Mouse (Mus musculus): ENCODE measurements at regions not wholly inside any gene's neighbourhood (a gene's known extent, or its start where the extent isn't known, plus 50 kb on each side); places are given as distances from the start of the nearest gene placed in this dataset.
A peak's percentile ranks its signal among the peaks of the same experiment; 100 is the strongest.

DNA sequence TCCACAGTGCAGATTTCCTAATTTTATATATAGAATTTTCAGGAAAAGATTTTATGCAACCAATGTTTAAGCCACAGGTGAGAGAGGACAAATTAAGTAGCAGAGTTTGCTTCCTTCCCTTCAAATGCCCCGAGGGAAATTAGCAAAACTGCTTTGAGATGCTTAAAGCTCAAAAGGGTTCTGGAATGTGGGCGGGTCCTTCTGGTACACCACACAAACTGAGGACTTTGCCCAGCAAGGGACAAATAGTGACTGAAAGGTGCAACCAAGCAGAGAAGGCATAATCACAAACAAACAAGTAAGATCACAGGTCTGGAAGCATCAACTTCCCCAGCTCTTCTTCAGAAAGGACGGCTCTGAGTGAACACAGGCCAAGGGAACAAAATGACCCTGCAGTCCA, 476.4 kb upstream of the Adamts5 start:
- no peak for DNase-seq (ENCODE audit: low spot score in 2 of 2)

DNA sequence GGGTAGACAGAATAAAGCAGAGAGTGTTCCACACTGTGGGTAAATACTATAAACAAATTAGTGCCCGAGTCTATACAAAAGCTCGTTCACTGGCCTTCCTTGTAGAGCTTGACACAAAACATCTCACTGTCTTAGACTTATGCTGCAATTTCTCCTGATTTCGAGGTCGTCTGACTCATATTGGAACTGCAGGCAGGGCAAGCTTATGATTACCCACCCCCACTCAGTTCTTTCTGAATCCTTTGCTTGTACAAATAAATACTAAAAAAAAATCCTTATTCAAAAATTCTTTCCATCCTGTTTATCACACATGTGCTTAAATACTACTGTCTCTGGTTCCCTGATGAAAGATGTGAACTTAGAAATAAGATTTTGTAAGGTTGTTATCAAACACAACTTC, 470.0 kb upstream of the Adamts5 start:
- DNase-seq (ENCODE audit: low spot score in 2 of 2) = no peak

DNA sequence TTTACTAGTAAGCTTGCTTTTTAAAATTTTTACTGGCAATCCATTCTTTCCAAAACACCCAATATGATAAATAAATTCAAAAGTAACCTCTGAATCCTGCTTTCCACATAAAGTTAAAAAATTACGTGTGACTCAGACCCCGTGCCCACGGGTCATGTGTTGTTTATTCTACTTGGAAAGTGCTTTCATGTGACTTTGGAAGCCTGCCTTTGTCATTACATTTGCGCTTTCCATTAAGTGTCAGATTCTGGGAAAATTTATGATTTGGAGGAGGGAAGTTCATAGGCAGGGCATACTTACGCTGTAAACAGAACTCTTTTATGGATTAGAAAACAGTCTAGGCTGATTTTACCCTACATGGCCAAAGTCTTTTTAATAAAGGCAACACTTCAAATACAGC, 466.8 kb upstream of the Adamts5 start:
- no peak for DNase-seq (ENCODE audit: low spot score in 2 of 2)

DNA sequence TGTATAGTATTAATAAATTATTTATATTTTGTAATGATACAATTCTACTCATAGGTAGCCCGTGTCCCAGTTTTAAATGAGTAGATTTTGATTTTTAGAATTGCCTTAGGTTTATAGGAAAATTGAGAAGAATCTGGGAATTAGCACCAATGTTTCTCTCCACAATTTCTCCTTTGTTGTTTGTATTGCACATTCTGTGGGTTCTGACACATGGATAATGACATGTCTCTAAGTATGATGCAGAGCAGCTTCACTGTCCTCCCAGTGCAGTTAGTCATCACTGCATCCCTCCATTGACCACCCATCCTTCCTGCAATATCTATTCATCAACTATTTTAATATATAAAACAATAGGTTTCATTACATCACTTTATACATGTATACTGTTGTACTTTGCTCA, 464.6 kb upstream of the Adamts5 start:
- no peak for DNase-seq (ENCODE audit: low spot score in 2 of 2)

DNA sequence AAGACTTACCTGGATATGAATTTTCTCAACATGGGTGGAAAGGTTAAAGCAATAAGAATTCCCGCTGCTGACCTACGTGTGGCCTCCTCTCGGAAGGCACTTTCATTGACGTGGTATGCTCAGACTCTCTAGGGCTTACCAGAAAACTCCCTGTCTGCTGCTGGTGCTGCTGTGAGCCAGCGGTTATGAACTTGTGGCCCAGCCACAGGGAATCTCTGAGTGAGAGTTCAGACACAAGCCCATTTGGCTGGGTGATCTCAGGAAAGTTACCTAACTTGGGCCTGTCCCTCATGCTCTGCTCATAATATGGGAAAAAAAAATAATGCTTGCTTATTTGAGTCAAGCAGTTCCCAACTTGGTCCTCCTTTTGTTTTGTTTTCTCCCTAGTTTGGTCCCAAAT, 459.5 kb upstream of the Adamts5 start:
- DNase-seq (ENCODE audit: low spot score in 2 of 2) = no peak

DNA sequence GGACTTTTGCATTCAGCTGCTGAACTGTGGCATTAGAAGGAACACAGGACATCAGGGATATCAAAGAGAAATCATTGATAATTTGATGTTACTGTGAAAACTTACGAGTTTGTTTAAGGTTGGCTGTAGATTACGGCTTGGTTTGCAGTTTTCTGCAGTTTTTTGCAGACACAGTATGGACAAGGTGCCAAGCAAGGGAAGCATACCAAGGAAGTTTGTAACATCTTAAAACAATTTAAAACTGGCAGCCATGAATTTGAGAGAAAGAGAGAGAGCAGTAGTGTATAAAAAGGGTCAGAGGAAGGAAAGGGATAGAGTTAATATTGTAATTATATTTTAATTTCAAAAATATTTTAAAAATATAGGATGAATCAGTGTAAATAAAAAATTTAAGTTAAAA, 453.4 kb upstream of the Adamts5 start:
- no peak for DNase-seq (ENCODE audit: low spot score in 2 of 2)

DNA sequence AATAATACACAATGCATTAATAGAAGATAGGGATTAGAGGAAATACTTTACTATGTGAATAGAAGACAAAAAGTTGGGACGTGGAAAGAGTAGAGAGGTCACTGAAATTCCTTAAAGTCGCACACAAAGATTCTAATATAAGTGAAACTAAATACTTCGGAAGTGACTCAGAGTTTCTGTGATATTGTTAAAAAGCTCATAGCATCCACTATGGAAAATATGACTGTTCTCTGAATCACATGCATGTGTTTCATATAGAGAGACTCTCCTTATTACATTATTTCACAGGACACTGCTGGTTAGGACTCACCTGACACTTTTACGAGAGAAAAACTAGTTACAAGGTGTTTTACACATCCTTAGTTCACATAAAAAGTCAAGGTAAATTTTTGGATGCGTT, 446.1 kb upstream of the Adamts5 start:
- no peak for DNase-seq (ENCODE audit: low spot score in 2 of 2)

DNA sequence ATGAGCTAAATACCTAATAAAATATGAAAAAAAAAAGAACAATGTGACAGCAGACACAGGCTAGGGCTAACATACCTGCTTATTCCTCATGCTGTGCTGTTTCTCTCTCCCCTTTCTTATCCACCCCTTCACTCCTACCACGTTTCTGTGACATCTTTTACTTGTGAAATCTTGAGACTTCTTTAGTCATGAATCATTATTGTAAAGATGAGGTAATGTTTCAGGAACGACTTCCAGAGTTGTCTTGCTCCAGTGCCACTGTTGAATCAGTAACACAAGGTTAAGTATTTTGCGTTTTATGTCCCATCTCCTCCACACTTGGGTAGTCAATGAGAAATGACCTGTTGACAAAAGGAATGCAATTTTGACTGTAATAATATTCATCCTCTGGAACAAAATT, 445.3 kb upstream of the Adamts5 start:
- no peak for DNase-seq (ENCODE audit: low spot score in 2 of 2)

DNA sequence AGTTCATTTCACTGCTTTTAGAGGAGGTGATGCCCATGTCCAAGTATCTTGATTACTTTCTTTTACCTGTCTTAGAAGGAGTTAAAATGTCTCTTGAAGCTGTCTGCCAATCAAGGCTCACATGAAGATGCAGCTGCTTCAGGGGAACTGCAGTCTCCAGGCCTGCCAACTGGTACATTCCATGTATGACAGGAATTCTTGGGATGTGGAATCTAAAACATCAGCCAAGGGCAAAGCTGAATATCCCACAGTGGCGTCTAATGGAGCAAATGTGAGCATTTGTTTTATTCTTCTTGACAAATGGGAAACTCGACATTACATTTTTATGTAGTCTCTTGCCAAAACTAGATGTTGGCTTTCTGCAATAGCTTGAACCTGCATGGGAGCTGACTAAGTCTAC, 438.7 kb upstream of the Adamts5 start:
- DNase-seq (ENCODE audit: low spot score in 2 of 2) = no peak

DNA sequence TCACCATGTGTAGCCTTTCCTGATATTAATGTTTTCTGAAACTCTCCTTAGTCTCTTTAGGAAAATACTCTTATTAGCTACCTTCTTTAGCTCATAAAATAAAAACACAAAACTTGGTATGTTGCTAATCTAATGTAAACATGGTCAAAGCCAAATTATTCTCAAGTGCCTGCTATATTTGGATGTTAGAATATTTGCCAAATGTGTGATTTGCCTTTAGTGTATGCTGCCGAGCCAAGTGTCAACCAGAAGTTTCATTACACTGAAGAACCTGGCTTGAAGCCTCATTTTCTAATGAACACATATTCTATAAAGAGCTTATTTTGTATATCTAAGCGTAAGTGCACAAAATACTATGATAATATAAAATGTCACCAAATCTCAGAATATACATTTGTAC, 423.8 kb upstream of the Adamts5 start:
- no peak for DNase-seq (ENCODE audit: low spot score in 2 of 2)

DNA sequence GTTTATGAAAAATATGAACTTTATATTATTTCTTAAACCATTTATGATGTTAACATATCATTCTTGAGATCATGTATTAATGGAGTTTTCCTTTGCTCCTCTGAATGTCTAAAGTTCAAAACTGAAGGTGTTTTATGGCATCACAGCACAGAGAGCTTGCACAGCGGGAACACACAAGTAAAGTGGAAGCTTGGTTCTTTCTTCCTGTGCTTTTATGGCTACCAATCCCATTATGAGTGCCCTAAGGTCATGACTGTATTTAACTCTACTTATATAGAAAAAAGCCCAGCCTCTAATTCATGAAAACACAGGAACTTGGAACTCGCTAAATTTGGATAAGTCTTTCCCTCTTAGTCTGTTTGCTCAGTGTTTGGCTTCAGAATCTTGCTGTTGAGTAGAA, 417.3 kb upstream of the Adamts5 start:
- no peak for DNase-seq (ENCODE audit: low spot score in 2 of 2)

DNA sequence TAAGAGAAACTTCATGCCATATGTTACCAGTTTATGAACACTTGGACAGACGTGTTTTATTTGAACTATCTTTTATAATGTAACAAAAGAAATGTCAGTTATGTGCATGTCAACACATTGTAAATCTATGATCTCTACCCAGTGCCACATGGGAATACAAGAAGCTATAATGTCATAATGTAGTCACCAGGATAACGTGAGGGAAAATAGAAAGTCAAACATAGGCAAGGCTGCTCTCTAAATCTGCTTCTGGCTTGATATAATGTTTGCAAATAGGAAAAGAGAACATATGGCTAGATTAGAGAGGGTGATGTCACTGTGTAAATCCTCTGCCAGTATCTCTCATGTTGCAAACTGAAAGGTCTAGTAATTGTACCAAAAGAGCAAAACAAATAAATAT, 408.1 kb upstream of the Adamts5 start:
- no peak for DNase-seq (ENCODE audit: low spot score in 2 of 2)

DNA sequence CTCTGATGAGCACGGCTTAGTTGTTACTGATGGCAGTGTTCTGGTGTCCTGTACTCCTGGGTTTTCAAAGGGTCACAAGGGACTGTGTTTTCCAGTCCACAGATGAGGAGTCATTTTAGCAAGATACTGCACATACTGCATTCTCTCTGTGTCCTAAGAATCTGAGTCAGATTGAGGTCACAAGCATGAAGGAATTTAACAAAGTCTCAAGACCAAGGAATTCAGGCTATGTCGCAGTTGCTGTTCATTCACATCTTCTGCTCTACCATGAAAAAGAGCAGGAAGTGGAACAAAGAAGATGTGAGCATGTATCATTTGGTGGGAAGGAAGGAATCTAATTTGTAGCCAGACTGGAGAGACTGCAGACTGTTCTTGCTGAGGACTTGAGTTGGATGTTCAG, 402.2 kb upstream of the Adamts5 start:
- DNase-seq (ENCODE audit: low spot score in 2 of 2) = no peak

DNA sequence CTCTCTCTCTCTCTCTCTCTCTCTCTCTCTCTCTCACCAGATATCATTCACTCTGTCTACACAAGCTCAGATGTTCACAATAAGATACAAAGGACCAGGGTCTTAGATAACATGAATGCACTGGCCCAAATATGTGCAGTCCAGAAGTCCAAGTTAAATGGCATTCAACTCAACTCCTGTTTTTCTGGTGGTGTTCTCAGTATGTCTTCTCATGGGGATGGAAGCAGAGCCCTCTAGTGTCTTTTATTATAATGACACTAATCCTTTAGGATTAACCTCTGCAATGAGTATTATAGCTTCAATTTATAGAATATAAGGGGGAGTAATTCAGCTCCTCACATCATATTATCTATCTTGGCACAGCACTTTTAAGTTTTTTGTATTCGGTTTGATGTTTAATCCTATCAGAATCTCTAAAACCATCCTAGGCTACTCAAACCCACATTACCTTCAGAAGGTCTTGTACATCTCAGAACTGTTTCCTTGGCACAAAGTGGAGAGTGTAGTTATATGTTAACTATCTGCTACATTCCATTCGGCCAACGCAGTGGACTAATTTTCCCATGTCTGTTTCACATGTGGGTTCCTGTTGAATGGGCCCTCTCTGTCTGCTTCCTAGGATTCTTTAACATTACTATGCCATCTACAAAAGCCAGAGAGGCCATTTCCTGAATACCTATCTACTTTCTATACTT, 401.0 kb upstream of the Adamts5 start:
- DNase-seq (ENCODE audit: low spot score in 2 of 2) = no peak

DNA sequence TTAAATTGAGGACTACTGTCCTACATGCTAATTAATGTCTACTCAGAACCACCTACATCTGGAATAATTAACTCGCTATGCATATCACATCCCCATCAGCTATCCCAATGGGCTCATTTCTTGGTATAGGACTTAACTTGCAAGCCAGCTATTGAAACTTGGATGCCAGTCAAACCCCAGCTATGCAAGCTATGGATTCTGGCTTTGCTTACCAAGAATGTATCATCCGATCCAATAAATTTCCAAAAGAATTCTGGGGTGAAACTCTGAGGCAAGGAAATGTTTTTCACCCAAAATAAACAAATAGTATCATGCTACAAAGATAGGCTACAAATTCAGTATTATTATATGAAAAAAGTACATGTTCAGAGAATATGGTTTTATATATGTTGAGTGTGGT, 392.8 kb upstream of the Adamts5 start:
- DNase-seq (ENCODE audit: low spot score in 2 of 2) = no peak

DNA sequence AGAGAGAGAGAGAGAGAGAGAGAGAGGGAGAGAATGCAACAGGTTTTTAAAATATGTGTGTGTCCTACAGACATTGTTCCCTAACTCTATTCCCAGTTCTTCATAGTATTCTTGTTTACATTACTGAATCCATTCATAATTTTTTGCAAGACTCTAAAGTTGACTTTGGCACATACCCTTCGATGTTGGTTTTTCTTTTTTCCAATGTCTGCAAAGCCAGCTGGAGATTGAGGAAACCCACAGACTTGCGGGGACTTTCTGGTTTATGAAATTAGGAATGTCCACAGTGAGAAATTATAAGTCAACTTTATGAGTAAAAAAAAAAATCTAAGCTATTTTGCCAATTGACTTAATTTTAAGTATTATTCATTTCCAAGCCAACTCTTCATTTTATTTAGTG, 379.7 kb upstream of the Adamts5 start:
- no peak for DNase-seq (ENCODE audit: low spot score in 2 of 2)

DNA sequence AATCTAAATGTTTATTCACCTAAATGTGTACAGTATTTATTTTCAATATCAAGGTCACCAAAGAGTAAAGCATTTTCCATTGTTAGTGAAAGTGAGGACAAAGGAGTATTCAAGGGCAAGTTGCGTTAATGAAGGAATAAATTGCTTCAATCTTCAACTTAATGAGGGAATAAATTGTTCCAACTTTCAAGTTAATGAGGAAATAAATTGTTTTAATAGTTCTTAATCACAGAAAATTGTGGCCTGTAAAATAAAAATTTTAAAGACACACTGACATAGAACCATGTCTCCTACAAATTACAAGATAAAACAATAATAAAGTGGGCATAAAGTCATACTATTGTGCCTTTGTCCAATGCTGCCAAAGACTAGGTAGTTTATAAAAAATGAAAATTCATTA, 375.4 kb upstream of the Adamts5 start:
- DNase-seq (ENCODE audit: low spot score in 2 of 2) = no peak

DNA sequence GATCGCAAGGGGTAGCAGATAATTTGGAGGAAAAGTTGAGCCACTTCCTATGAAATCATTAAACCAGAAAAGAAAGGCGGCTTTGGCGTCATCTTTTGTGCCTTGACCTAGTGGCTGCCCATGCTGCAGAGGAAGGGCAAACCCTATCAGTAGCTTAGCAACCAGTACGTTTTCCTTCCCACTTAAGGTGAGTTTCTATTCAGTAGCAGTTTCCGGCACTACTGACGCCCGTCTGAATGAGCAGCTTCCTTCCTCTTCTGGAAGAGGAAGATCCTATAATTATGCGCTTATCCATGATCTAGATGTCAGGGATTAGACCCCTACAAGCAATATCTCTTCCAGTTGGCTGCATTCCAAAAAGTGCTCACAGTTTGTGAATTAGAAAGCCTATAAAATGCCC, 360.0 kb upstream of the Adamts5 start:
- no peak for DNase-seq (ENCODE audit: low spot score in 2 of 2)

DNA sequence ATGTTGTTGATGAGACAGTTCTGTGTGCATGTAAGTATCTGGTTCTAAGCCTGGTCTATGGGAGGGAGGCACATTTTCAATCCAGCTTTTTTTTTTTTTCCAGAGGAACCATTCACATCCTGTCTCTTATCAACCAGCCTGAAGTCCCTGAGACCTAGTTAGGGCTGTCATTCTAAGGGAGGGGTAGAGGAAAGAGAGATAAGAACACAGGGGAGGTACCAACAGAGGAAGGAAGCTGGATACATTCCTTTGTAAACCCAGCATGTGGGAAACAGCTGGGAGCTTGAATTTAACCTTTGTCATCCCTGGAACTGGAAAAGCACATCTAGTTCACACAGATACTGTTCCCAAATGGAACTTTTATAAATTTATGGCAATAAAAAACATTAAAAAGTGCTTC, 351.0 kb upstream of the Adamts5 start:
- no peak for DNase-seq (ENCODE audit: low spot score in 2 of 2)

DNA sequence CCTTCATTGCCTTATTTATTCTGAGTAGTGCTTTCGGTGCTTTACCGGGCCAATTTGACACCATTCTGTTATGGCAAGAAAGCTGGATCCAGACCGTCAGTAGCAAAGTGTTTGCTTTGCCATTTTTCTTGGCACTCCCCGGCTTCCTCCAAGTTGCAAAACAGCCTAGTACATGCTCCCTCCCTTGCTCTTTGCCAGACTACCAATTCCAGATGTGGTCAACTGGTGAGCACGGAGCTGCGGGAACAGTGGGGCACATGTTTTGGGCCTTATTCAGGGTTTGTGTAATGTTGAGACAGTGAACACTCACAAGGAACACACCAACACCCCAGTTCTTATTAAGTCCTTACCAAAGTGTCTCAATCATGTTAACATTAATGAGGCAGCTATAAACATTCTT, 348.4 kb upstream of the Adamts5 start:
- DNase-seq (ENCODE audit: low spot score in 2 of 2) = no peak

DNA sequence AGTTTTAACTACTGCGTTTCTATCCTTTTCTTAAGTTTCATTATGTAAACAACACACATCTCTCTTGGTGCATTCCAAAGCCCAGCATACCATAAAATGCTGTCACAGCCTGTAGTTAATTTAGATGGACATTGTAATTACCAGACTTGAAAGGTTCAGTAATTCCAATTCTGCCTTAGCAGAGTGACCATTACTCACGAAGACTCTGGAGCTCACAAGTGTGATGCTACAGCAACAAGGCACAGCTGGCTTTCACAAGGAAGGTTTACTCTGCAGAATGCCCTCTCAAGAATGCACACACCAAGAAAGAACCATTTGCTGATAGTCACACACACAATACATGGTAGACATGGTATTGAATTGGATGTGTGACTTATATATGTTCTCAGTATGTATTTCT, 342.6 kb upstream of the Adamts5 start:
- no peak for DNase-seq (ENCODE audit: low spot score in 2 of 2)

DNA sequence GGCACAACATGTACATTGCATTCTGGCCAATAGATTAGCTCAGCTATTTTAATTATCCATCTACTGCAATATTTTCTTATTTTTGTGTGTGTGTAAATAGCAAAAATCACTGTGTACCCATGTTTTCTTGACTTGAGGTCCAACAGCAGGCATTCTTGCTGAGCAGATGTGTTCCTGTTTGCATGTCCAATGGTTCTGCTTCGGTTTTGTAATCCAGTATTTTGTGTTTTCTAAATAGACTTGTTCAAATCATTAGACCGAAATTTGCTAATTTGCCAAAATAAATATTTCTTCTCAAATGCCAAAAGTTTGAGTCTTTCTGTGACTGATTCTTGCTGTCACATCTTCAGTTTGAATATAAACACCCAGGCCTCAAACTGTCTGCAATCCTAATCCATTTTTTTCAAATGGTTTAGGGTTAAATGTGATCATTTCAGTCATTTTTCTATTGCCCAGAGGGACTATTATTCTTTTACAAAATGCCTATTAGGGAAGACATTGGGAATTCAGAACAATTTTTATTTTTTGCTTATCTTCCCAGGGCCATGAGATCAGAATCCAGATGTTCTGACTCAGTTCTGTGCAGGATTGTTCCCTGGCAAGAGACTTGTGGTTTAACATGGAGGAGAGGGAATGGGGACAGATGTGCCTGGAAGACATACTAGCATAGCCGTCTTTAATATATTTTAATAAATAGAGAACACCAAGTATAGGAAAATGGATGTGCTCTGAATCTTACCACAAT, 341.3 kb upstream of the Adamts5 start:
- DNase-seq (ENCODE audit: low spot score in 2 of 2) = no peak

DNA sequence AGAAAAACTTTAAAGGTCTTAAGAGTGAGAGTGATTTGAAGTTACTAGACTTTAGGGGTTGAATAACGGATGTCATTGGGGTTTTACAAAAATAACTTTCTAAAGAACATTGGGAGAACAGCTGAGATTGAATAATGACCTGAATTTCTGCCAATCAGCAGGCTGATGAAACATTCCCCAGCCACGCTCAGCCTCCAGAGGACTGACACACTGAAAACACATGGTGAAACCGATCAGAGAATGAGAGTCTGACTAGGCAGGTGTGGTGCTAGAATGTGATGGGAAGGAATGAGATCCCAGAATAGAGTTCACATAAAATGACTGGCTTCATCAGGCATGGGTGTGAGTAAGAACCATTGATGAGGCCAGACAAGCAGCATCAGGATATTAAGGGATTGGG, 321.4 kb upstream of the Adamts5 start:
- peak in 1 of 2 experiments; percentile 15 for DNase-seq (ENCODE audit: low spot score in 2 of 2)

All from layer of hippocampus, postnatal 10 days (tissue).